Mouse (Mus musculus): ENCODE results near the gene Prrc2b. TPM values are rescaled to one million over a fixed set of nuclear protein-coding genes. Genes with fewer than 3 reads are reported as not detected.

The Prrc2b gene
- polyA plus RNA-seq, 1 experiment, result 44.5 TPM

GRCm38 (mm10) chr2:32236760-32237487 lies 86.0 kb downstream of the Prrc2b start:
- TF ChIP-seq POLR2A (IDR thresholded peaks at IDR 0.05; ENCODE audit: borderline replicate concordance, control insufficient read depth, low read depth, low read length) (no peak), CTCF (IDR thresholded peaks at IDR 0.05; ENCODE audit: control insufficient read depth, insufficient read depth, low read length) (peak; percentile 18; the same call in 1 of the 2 replicates)
- H3K4me3 ChIP-seq (replicated peaks; ENCODE audit: control insufficient read depth, low read depth, low read length), result peak overlapping the region; percentile 82
- WGBS, result under 1% methylated on average over 20 of the region's 20 CpGs
- no peaks in the 10 kb centered on the region for H3K4me1 ChIP-seq (ENCODE audit: control insufficient read depth, insufficient read depth, low read length)
- peak overlapping the region; percentile 66 for H3K27ac ChIP-seq (ENCODE audit: control insufficient read depth, insufficient read depth, low read depth, low read length, poor library complexity)

- Histone ChIP-seq H3K4me3 (replicated peaks; ENCODE audit: control insufficient read depth, low read depth, low read length) (no peak overlapping the region), H3K4me1 (ENCODE audit: control insufficient read depth, insufficient read depth, low read length) (no peaks in the 10 kb centered on the region), H3K27ac (ENCODE audit: control insufficient read depth, insufficient read depth, low read depth, low read length, poor library complexity) (no peak overlapping the region)
- TF ChIP-seq POLR2A (IDR thresholded peaks at IDR 0.05; ENCODE audit: borderline replicate concordance, control insufficient read depth, low read depth, low read length) (no peak), CTCF (IDR thresholded peaks at IDR 0.05; ENCODE audit: control insufficient read depth, insufficient read depth, low read length) (no peak)
- 32% methylated on average over 4 of the region's 4 CpGs for WGBS
Measured at GRCm38 (mm10) chr2:32237571-32237970, 86.7 kb downstream of the Prrc2b start.

- TF ChIP-seq POLR2A (IDR thresholded peaks at IDR 0.05; ENCODE audit: borderline replicate concordance, control insufficient read depth, low read depth, low read length) (no peak), CTCF (IDR thresholded peaks at IDR 0.05; ENCODE audit: control insufficient read depth, insufficient read depth, low read length) (no peak)
- no peak overlapping the region for H3K4me3 ChIP-seq (replicated peaks; ENCODE audit: control insufficient read depth, low read depth, low read length)
- 73% methylated on average over 9 of the region's 9 CpGs for WGBS
- H3K4me1 ChIP-seq (ENCODE audit: control insufficient read depth, insufficient read depth, low read length), result no peaks in the 10 kb centered on the region
- no peak overlapping the region for H3K27ac ChIP-seq (ENCODE audit: control insufficient read depth, insufficient read depth, low read depth, low read length, poor library complexity)
Measured at GRCm38 (mm10) chr2:32238708-32239435, 88.0 kb downstream of the Prrc2b start.

GRCm38 (mm10) chr2:32240591-32240990 lies 89.7 kb downstream of the Prrc2b start:
- Histone ChIP-seq H3K4me3 (replicated peaks; ENCODE audit: control insufficient read depth, low read depth, low read length) (no peak overlapping the region), H3K27ac (ENCODE audit: control insufficient read depth, insufficient read depth, low read depth, low read length, poor library complexity) (no peak overlapping the region), H3K4me1 (ENCODE audit: control insufficient read depth, insufficient read depth, low read length) (no peaks in the 10 kb centered on the region)
- 86% methylated on average over 5 of the region's 5 CpGs for WGBS
- TF ChIP-seq POLR2A (IDR thresholded peaks at IDR 0.05; ENCODE audit: borderline replicate concordance, control insufficient read depth, low read depth, low read length), result no peak
- TF ChIP-seq CTCF (IDR thresholded peaks at IDR 0.05; ENCODE audit: control insufficient read depth, insufficient read depth, low read length), result no peak

GRCm38 (mm10) chr2:32242986-32243385 lies 92.1 kb downstream of the Prrc2b start:
- Histone ChIP-seq H3K4me1 (ENCODE audit: control insufficient read depth, insufficient read depth, low read length) (no peaks in the 10 kb centered on the region), H3K4me3 (replicated peaks; ENCODE audit: control insufficient read depth, low read depth, low read length) (no peak overlapping the region), H3K27ac (ENCODE audit: control insufficient read depth, insufficient read depth, low read depth, low read length, poor library complexity) (no peak overlapping the region)
- WGBS, result 81% methylated on average over 4 of the region's 4 CpGs
- TF ChIP-seq CTCF (IDR thresholded peaks at IDR 0.05; ENCODE audit: control insufficient read depth, insufficient read depth, low read length), result no peak

- TF ChIP-seq CTCF (IDR thresholded peaks at IDR 0.05; ENCODE audit: control insufficient read depth, insufficient read depth, low read length) (no peak), POLR2A (IDR thresholded peaks at IDR 0.05; ENCODE audit: borderline replicate concordance, control insufficient read depth, low read depth, low read length) (no peak)
- Histone ChIP-seq H3K4me3 (replicated peaks; ENCODE audit: control insufficient read depth, low read depth, low read length) (no peak overlapping the region), H3K4me1 (ENCODE audit: control insufficient read depth, insufficient read depth, low read length) (no peaks in the 10 kb centered on the region), H3K27ac (ENCODE audit: control insufficient read depth, insufficient read depth, low read depth, low read length, poor library complexity) (no peak overlapping the region)
- 76% methylated on average over 4 of the region's 4 CpGs for WGBS
Measured at GRCm38 (mm10) chr2:32246741-32247140, 95.9 kb downstream of the Prrc2b start.

GRCm38 (mm10) chr2:32248377-32249361 lies 97.8 kb downstream of the Prrc2b start:
- WGBS, result 79% methylated on average over 10 of the region's 10 CpGs
- H3K4me3 ChIP-seq (replicated peaks; ENCODE audit: control insufficient read depth, low read depth, low read length), result no peak overlapping the region
- TF ChIP-seq CTCF (IDR thresholded peaks at IDR 0.05; ENCODE audit: control insufficient read depth, insufficient read depth, low read length) (no peak), POLR2A (IDR thresholded peaks at IDR 0.05; ENCODE audit: borderline replicate concordance, control insufficient read depth, low read depth, low read length) (no peak)
- H3K4me1 ChIP-seq (ENCODE audit: control insufficient read depth, insufficient read depth, low read length), result no peaks in the 10 kb centered on the region
- no peak overlapping the region for H3K27ac ChIP-seq (ENCODE audit: control insufficient read depth, insufficient read depth, low read depth, low read length, poor library complexity)
